Mouse (Mus musculus) CD8-positive naive resting alpha-beta T cell, adult 2 months (primary cell): ENCODE measurements around the gene AL731706.1.

ENCODE experiments used
- DNase-seq, 2 experiments: peaks; one replicate each; pipeline ENCODE4 v3.0.0; 2022; ENCODE audit warnings: low read depth in 2 of 2, low spot score in 2 of 2

Gene AL731706.1

DNA sequence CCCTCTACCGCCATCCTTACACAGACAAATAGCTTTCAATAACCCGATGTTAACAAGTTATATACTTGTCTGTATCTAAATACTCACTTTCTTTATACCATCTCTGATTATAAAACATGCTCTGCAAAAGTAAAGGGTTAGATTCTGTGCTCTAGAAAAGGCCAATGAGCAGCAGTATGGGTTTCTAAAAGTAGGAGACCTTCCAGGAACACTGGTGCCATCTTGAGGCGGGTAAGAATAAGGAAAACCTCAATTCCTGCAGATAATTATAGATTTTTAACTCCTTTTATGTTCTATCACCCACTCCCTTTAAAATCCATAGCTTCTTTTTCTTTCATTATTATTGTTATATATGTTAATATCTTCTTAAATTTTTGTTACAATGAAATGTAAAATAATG, 55.3 kb downstream of the AL731706.1 start:
- no peak for DNase-seq

DNA sequence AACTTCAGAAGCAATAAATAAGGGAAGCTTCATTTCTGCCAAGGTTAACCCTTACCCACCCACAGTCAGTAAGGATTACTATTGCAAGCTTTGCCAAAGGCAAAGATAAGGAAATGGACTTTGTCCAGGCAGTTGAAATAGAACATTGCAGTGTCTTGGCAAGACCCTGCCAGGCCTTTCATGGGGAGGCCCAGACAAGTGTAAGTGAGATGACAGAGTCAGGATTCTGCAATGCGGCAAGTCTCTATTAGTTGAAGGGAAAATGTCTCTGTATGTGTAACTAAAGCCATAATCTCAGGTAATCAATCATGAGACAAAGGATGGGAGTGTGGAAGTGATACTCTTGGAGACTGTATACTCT, 56.5 kb downstream of the AL731706.1 start:
- DNase-seq, result no peak

DNA sequence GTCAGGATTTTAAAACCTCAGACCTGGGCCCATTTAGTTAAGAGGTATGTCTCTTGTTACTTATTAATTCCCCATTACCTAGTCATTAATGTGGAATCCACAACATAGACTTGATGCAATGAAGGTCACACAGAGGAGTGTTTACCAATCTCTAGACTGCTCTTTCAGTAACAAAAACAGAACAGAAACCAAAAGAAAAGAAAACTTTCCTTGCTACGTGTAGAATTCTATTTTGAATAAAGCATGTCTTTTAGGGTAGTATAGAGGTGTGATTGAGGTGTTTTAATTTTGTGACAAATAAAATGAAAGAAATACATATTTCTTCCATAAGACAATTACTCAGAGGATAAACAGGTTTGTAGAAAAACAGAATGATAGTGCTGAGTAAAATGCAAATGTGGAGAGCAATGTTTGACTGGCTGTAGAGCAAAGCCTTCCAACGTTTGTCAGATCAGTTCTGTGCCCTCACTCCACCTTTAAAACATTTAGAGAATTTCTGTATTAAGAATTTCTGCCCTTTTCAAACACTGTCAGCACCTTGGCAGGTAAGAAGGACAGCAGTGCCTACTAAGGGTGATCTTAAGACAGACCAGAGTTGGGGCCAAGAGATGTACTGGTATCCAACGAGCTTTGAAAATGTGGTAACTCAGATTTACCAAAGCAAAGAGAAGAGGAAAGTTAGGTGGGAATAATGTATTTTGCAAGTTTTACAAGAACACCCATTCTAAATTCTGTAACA, 57.0 kb downstream of the AL731706.1 start:
- DNase-seq, result no peak

DNA sequence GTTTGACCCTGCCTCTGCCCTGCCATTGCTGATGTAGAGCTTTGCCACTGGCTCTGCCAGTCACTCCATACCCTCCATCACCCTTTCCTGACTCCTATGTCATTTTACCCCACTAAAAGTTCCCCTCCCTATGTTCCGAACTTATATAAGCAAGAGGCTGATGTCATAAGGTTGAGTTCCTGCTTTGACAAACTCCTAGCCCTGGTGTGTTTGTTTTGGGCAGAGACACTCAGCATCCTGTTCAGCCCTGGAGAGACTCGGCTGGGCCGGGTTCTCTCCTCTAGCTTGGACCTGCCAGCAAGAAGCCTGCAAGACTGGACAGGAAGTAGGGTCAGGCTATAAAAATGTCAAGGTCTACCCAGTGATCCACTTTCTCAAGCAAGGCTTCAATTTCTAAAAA, 58.3 kb downstream of the AL731706.1 start:
- no peak for DNase-seq
